Mouse (Mus musculus) hindbrain, embryonic 11.5 days (tissue): Measurements from ENCODE around the gene C9orf72. TPM values are rescaled to one million over a fixed set of nuclear protein-coding genes. Genes with fewer than 3 reads are reported as not detected.

ENCODE experiments used
- ATAC-seq: fragments of 200-750 bp; cut with Nextera tagmentation; 2 replicates; pipeline ENCODE4 v1.8.0; 2017; ENCODE audit warnings: mild to moderate bottlenecking, moderate TSS enrichment, moderate library complexity; ENCODE audit not compliant: low FRiP score
- DNase-seq: peaks from one replicate; pipeline ENCODE4 v3.0.0-alpha.2; 2015; ENCODE audit warnings: low spot score
- H3K27ac ChIP-seq: fragments of 300-500 bp; sonication (generic); 2 replicates; pipeline ENCODE4 v1.5.1; 2014; ENCODE audit warnings: mild to moderate bottlenecking, low read depth, low read length
- H3K27me3 ChIP-seq: fragments of 300-500 bp; sonication (generic); 2 replicates; pipeline ENCODE4 v1.6.1; 2014; ENCODE audit warnings: mild to moderate bottlenecking, low read length, moderate library complexity, mixed read lengths; ENCODE audit not compliant: control insufficient read depth, insufficient read depth
- H3K36me3 ChIP-seq: fragments of 300-500 bp; sonication (generic); 2 replicates; pipeline ENCODE4 v1.6.1; 2014; ENCODE audit warnings: mild to moderate bottlenecking, low read length, moderate library complexity, mixed read lengths; ENCODE audit not compliant: control insufficient read depth, insufficient read depth
- H3K4me1 ChIP-seq: fragments of 300-500 bp; sonication (generic); replicated peaks from 2 replicates; pipeline ENCODE4 v1.6.1; 2014; ENCODE audit warnings: low read length, mixed read lengths; ENCODE audit not compliant: control insufficient read depth, insufficient read depth
- H3K4me2 ChIP-seq: fragments of 300-500 bp; sonication (generic); replicated peaks from 2 replicates; pipeline ENCODE4 v1.6.1; 2014; ENCODE audit warnings: mild to moderate bottlenecking, low read depth, low read length
- H3K4me3 ChIP-seq: fragments of 300-500 bp; sonication (generic); 2 replicates; pipeline ENCODE4 v1.5.1; 2014; ENCODE audit warnings: low read depth, low read length
- H3K9ac ChIP-seq: fragments of 300-500 bp; sonication (generic); 2 replicates; pipeline ENCODE4 v1.6.1; 2014; ENCODE audit warnings: low read depth, low read length
- H3K9me3 ChIP-seq: fragments of 300-500 bp; sonication (generic); 2 replicates; pipeline ENCODE4 v1.6.1; 2016; ENCODE audit warnings: low read length; ENCODE audit not compliant: control insufficient read depth
- WGBS: fragments of 180-500 bp; shearing (Covaris S2); extraction: QIAGEN DNeasy Blood & Tissue Kit; methylation state at CpG from one replicate; pipeline ENCODE4 v1.1.7; 2014; 5-methylcytosine and 5-hydroxymethylcytosine counted together
- polyA plus RNA-seq: library from polyadenylated mRNA; unstranded; fragments of >200 nt; fragmentation: Nextera tagmentation; extraction: Ambion mirVana; gene quantifications from 2 replicates; pipeline ENCODE4 v1.2.1, GENCODE M21; 2014

C9orf72 gene
- polyA plus RNA-seq, 1 experiment from 2014 or later, result 23.4 TPM

DNA sequence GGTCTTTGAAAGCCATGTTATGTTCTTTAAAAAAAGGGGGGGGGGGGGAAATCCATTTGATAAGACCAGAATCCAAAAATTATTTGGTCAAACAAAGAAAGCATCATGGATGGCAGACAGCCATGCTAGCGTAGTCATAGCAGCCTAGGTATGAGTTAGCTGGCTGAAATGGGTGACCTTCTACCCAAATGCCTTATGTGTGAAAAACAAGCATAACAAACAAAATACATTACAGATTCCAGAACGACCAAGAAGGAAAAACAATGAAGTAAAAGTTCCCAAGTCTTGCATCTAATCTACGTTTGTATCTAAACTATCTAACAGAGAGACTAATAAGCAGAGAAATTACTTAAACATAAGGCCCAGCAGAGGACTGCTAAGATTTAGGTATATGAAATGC is 75.3 kb downstream of the C9orf72 start:
- no peaks in the 10 kb centered on the region for H3K27me3 ChIP-seq
- H3K4me3 ChIP-seq, result no peak overlapping the region
- no peaks in the 10 kb centered on the region for H3K9me3 ChIP-seq
- H3K4me2 ChIP-seq, result no peak overlapping the region
- ATAC-seq, result no peak
- H3K4me1 ChIP-seq, result no peaks in the 10 kb centered on the region
- DNase-seq, result no peak
- H3K27ac ChIP-seq, result no peak overlapping the region
- no peaks in the 10 kb centered on the region for H3K36me3 ChIP-seq
- H3K9ac ChIP-seq, result no peak overlapping the region
- WGBS, result 86% methylated on average over 3 of the region's 3 CpGs

DNA sequence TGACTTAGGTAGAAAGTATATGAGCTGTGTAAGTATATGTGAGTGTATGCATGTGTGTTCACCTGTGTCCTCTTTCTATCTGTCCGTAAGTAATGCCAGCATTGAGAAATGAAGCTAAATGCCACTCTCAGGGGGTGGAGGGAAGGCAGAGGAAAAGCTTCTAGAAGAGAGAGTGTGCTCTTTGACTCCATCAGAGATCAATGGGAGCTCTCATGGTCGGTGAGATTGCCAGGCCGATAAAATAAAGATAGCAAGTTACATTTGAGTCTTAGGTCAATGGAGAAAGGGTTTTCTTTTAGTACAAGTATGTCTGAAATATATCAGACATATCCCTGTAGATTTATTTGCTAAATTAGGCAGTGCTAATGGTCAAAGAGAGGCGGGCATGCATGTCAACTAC is 77.6 kb downstream of the C9orf72 start:
- Histone ChIP-seq H3K4me1 (no peaks in the 10 kb centered on the region), H3K9me3 (no peaks in the 10 kb centered on the region), H3K9ac (no peak overlapping the region), H3K4me3 (no peak overlapping the region), H3K27me3 (no peaks in the 10 kb centered on the region), H3K36me3 (no peaks in the 10 kb centered on the region), H3K27ac (no peak overlapping the region), H3K4me2 (no peak overlapping the region)
- WGBS, result 89% methylated on average over 4 of the region's 4 CpGs
- no peak for DNase-seq
- ATAC-seq, result no peak

- 93% methylated on average over 5 of the region's 5 CpGs for WGBS
- no peak overlapping the region for H3K9ac ChIP-seq
- H3K4me2 ChIP-seq, result no peak overlapping the region
- ATAC-seq (no peak), DNase-seq (no peak)
- H3K27ac ChIP-seq, result no peak overlapping the region
- no peaks in the 10 kb centered on the region for H3K27me3 ChIP-seq
- no peak overlapping the region for H3K4me3 ChIP-seq
- no peaks in the 10 kb centered on the region for H3K36me3 ChIP-seq
- no peaks in the 10 kb centered on the region for H3K4me1 ChIP-seq
- H3K9me3 ChIP-seq, result no peaks in the 10 kb centered on the region
These were observed 79.4 kb downstream of the C9orf72 start for GRCm38 (mm10) chr4:35146597-35146996.

DNA sequence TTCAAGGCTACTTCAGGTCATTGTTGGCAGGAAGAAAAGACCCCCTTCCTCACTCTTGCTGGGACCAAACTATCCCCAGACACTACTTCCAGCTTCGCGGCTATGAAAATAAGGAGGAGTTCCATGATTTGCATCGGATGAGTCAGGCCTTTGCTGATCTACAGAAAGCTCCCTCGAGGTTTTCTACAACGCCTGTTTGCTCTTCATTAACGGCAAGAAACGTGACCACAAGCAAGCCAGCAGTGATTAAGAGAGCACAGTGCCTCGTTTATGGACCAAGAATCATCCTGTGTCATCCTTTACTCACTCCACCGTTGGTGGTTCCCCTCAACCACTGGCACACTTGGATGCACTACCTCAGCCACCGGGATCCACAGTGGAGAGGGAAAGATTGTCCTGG is 80.2 kb downstream of the C9orf72 start:
- DNase-seq, result no peak
- no peak for ATAC-seq
- Histone ChIP-seq H3K9ac (no peak overlapping the region), H3K9me3 (no peaks in the 10 kb centered on the region), H3K27me3 (no peaks in the 10 kb centered on the region), H3K27ac (no peak overlapping the region), H3K4me2 (no peak overlapping the region), H3K4me1 (no peaks in the 10 kb centered on the region), H3K36me3 (no peaks in the 10 kb centered on the region), H3K4me3 (no peak overlapping the region)
- WGBS, result 91% methylated on average over 10 of the region's 10 CpGs

DNA sequence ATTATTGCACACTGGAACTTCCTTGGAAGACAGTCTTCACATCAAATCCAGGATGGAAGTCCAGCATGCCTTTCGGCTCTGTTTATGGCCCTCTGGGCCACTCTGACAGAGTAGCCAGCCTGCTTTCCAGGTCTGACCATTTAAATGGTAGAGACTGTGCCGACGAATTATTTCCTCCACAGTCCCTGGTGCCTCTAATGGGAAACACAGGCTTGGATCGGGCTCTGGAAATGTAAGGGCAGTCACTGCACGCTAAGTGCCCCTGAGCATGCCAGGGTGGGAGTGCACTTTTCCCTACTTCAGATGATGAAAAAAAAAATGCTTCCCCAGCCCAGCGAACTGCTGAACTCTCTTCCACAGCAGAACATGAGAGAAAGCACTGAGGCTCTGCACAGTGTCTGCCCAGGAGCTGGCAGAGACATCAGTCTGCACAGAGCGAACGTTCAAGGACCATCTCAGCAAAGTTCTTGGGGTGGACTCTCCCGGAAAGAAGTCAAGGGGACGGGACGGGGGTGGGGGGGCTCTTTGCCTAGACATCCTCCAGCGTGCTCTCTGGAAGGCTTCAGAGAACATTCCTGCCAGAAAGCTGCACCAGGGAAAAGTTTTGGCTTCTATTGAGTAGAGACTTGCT is 82.4 kb downstream of the C9orf72 start:
- H3K27me3 ChIP-seq, result no peaks in the 10 kb centered on the region
- no peaks in the 10 kb centered on the region for H3K9me3 ChIP-seq
- WGBS, result 81% methylated on average over 12 of the region's 12 CpGs
- no peak overlapping the region for H3K4me2 ChIP-seq
- no peak overlapping the region for H3K27ac ChIP-seq
- H3K4me1 ChIP-seq, result no peaks in the 10 kb centered on the region
- DNase-seq (no peak), ATAC-seq (no peak)
- no peaks in the 10 kb centered on the region for H3K36me3 ChIP-seq
- no peak overlapping the region for H3K4me3 ChIP-seq
- H3K9ac ChIP-seq, result no peak overlapping the region

Other genes starting within 250 kb of the C9orf72 start
- gene Ifnk, start 74.1 kb downstream of the C9orf72 start, polyA plus RNA-seq, result 0.43 TPM in 1 of 2 replicates, not detected in the other
- gene Mob3b, start 68.7 kb downstream of the C9orf72 start, polyA plus RNA-seq, result 9.4 and 14.5 TPM in 2 replicates